ENCODE assay signal across 26 mouse cellular contexts in genomic region chr16:9527214-9527613, GRCm38 (mm10).
"Had no signal": no experiment of that assay in that cellular context is flagged by ENCODE, and none has a peak within 500 bp of the region (broad histone marks: within the 10 kb centered on the region; RNA-seq: fewer than 3 reads in every experiment).

No protein-coding gene starts in this region.

- ATAC-seq: forebrain, postnatal 0 days; hindbrain, embryonic 16.5 days; inflammation-experienced regulatory T-cells, adult 6 months; intestine, embryonic 15.5 days; intestine, postnatal 0 days had no signal

- H3K27me3 ChIP-seq: heart, embryonic 13.5 days; heart, embryonic 15.5 days; intestine, embryonic 15.5 days; kidney, embryonic 15.5 days; limb, embryonic 13.5 days; limb, embryonic 15.5 days had no signal

- H3K36me3 ChIP-seq: heart, embryonic 13.5 days; heart, embryonic 15.5 days; intestine, embryonic 15.5 days; kidney, embryonic 15.5 days; limb, embryonic 13.5 days; limb, embryonic 15.5 days had no signal

- H3K9ac ChIP-seq: forebrain, postnatal 0 days; heart, embryonic 13.5 days; heart, embryonic 15.5 days; hindbrain, embryonic 14.5 days; intestine, embryonic 15.5 days; kidney, embryonic 15.5 days; limb, embryonic 13.5 days; limb, embryonic 15.5 days had no signal

- H3K27ac ChIP-seq: heart, adult 2 months; heart, embryonic 13.5 days; heart, embryonic 15.5 days; hindbrain, embryonic 14.5 days; intestine, embryonic 15.5 days; kidney, embryonic 15.5 days; kidney, postnatal 0 days; limb, embryonic 13.5 days; limb, embryonic 15.5 days had no signal

- H3K4me2 ChIP-seq: heart, embryonic 11.5 days; heart, embryonic 13.5 days; heart, embryonic 15.5 days; hindbrain, embryonic 14.5 days; intestine, embryonic 15.5 days; kidney, embryonic 15.5 days; limb, embryonic 13.5 days; limb, embryonic 15.5 days had no signal

- H3K4me1 ChIP-seq: heart, embryonic 13.5 days; heart, embryonic 15.5 days; intestine, embryonic 15.5 days; kidney, embryonic 15.5 days; limb, embryonic 13.5 days; limb, embryonic 15.5 days had no signal

- H3K9me3 ChIP-seq: heart, embryonic 13.5 days; heart, embryonic 15.5 days; intestine, embryonic 15.5 days; kidney, embryonic 15.5 days; limb, embryonic 13.5 days; limb, embryonic 15.5 days had no signal

- H3K4me3 ChIP-seq: heart, adult 2 months; heart, embryonic 13.5 days; heart, embryonic 15.5 days; intestine, embryonic 15.5 days; kidney, embryonic 15.5 days; limb, embryonic 13.5 days; limb, embryonic 15.5 days had no signal

- DNase-seq: forebrain, postnatal 0 days; gastrocnemius, postnatal 14 days; gastrocnemius, postnatal 36 days; heart, adult 11 months; heart, adult 2 months; heart, postnatal 14 days; heart, postnatal 36 days; kidney, adult 18-20 months; kidney, adult 9 months; kidney, postnatal 14 days; kidney, postnatal 36 days; layer of hippocampus, adult 9-11 months; layer of hippocampus, postnatal 36 days; left cerebral cortex, postnatal 4 days had no signal
